Mouse (Mus musculus) retina, postnatal 7 days (tissue): ENCODE data around the gene Mon2.

Experiments
- DNase-seq: peaks from one replicate; pipeline ENCODE4 v3.0.0-alpha.2; 2012; ENCODE audit warnings: low read depth, low spot score

Mon2 gene

DNA sequence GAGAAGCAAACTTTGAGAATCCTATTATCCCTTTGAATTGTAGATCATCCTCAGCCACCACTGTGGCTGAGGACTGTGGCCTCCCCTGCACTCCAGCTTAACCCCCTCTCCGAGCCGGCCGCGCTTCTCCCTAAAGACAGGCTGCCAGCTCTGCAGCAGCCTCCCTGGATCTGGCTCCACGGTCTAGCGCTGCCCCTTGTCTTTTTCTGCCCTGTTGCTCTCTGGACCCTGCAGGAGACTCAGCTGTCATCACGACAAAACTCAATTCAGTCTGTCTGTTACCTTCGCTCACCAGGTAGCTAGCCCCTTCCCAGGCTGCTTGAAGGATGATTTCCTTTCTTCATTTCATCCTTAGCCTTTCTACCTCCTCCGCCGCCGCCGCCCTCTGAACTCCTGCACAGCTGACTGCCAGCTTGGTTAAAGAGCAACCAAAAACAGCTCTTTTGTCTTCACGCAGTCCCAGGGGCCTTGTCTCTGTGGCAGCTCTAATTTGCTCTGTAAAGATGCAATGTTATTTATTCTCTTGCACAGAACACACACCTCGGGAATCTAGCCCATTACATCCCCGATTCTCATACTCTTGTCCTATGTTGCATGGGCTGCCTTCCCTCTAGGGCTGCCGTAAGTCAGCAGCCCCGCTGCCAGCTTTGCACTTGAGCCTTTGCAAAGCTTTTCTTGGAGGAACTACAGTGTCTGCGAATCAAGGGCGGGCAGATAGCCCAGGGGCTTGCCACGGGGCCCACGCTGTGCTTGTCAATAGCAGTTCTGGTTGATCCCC, 112.7 kb downstream of the Mon2 start:
- DNase-seq, result no peak

DNA sequence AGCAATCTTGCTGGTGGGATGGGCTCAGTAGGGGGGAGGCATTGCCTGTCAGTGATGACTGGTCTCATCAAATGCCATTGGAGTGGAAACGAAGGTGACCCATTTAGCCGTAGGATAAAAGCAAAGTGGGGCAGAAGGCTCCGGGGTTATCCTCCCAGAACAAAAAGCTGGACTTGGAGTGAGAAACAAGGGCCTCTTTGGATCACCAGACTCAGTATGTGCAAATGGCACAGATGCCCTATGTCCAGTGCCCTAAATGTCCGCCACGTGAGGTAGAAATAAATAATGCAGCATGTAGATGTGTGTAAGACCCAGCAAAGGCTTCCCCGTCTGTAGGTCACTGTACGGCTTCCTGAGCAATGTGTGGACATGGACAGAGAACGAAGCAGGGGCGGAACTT, 113.7 kb downstream of the Mon2 start:
- DNase-seq, result no peak

- no peak for DNase-seq
Measured at GRCm38 (mm10) chr10:122961494-122961893, 114.8 kb downstream of the Mon2 start.

GRCm38 (mm10) chr10:122960738-122961137, 115.6 kb downstream of the Mon2 start:
- DNase-seq, result no peak

DNA sequence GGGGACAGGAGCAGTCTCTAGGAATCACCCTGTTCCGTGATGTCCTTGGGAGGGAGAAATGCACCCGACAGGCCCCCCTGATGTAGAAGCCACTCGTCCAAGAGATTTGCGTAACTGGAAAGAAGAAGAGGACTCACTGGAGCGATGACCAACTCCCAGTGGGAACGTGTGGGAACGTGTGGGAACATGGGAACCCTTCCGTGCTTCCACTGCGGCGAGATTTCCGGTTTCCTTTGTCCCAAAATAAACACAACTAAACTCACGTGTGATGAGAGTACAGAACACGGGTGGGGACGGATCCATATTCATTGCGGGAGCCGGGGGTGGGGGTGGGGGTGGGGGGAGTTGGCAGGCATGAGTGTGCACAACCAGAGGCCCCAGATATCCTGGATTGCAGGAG, 116.1 kb downstream of the Mon2 start:
- DNase-seq, result no peak

GRCm38 (mm10) chr10:122958699-122959098, 117.6 kb downstream of the Mon2 start:
- no peak for DNase-seq

GRCm38 (mm10) chr10:122957918-122958317, 118.4 kb downstream of the Mon2 start:
- no peak for DNase-seq

DNA sequence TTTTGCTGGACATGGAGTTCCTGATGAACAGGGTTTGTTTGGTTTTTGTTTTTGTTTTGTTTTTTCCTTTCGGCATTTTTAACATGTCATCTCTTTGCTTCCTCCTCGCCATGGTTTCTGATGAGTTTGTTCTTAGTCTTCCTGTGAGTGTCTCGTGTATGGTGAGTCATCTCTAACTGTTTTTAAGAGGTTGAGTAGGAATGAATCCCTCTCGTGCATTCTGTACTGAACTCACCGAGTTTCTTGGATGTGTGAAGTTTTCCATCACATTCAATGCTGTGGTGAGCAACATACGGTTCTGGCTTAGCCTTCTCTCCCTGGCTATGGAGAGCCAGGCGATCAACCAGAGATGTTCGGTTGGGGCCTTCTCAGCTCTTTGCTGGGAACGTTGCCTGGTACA, 122.7 kb downstream of the Mon2 start:
- no peak for DNase-seq

DNA sequence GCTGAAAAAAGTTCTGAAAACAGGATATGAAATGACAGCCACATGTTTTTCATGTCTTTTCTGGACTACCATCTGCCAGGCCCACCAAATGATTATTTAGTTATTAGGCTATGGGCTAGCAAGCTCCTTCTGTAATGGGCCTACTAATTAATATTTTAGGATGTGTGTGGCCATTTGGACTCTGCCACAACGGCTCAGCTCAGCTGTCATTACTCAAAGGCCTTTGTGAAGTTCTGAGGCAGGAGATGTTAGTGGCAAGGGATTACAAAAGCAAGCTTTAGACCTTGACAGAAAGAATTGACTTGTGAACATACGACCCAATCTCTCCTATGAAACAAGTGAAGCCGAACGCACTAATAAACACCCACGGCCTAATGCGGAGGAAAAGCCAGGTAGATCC, 125.3 kb downstream of the Mon2 start:
- no peak for DNase-seq

DNA sequence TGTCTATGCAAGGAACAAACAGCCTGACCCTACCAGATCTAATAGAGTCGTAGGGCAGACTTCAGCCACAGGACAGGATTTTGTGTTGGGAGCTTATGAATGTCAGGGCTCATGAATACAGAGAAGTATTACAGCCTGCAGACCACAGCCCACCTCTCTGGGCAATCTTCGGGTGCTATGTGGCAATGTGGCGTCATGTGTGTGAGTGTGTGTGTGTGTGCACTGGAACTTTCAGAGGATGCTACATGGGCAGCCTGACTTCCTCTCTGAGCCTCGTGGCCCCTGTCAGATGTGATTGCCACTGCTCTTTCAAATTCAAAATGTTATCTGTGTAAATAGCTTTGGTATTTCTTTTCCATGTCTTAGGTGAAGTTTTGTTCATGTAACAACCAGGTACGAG, 131.4 kb downstream of the Mon2 start:
- DNase-seq, result no peak

- DNase-seq, result no peak
Measured at GRCm38 (mm10) chr10:122943824-122944223, 132.5 kb downstream of the Mon2 start.

GRCm38 (mm10) chr10:122942771-122943170, 133.5 kb downstream of the Mon2 start:
- DNase-seq, result no peak
